Mouse (Mus musculus): ENCODE data around the gene Cecr2.
"Not testable (repeated sequence)": the region's sequence is repeated elsewhere in the genome, so short reads cannot be mapped to it uniquely, and the experiment has no call there.

Cecr2 gene

DNA sequence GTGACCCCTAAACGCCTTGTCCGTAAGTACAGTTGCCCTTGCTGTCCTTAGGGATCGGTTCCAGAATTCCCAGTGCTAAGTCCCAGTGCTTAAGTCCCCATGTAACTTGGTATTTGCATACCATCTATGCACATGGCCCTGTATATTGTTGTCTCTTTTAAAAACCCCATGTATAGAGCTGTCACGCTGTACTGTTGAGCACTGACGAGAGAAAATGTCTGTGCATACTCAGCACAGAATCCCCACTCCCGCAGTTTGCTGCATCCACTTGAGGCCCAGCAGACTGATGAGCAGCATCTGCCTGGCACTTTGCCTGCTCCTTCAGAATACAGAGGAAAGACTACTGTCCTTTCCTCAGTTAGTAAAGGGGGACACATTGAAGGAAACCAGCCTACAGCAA lies 107.6 kb downstream of the Cecr2 start:
- DNase-seq = no peak

DNA sequence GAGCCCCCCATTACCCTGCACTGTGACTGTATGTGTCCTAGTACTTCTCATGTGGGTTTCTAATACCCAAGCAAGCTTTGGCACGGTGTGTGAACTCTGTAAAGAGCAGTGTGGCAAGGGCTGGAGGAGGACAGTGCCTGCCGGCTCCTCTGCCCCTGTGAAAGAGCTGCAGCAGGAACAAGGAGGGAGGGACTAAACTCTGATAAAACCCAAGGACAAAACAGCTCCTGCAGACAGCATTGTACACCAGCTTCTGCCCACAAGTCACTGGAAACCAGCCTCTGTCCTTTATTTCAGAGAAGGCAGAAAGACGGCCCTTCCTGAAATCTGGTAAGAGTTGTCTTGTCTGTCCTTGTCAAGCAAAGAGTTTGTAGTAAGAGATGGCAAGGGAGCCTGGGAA lies 110.1 kb downstream of the Cecr2 start:
- no peak for DNase-seq

- no peak for DNase-seq
Observed at GRCm38 (mm10) chr6:120777533-120777932, 111.4 kb downstream of the Cecr2 start.

GRCm38 (mm10) chr6:120778226-120778625 lies 112.1 kb downstream of the Cecr2 start:
- no peak for DNase-seq

DNA sequence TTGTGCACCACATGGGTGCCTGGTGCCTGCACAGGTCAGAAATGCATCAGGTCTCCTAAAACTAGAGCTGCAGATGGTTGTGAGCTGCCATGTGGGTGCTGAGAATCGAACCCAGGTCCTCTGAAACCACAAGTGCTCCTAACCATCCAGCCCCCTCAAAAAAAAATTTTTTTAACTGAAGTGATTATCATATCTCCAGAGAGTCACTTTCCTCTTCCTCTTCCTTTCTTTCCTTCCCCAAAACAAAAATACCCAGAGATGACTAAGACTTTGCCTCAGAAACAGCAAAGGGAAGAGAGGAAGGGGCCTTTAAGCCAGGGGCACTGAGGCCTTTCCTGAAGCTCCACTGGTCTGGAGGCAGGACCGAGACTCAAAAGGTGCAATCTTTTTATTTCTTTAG lies 116.8 kb downstream of the Cecr2 start:
- DNase-seq = no peak

GRCm38 (mm10) chr6:120784351-120784750 lies 118.2 kb downstream of the Cecr2 start:
- DNase-seq = no peak

- DNase-seq = no peak
Observed at GRCm38 (mm10) chr6:120788068-120788607, 122.0 kb downstream of the Cecr2 start.

GRCm38 (mm10) chr6:120788904-120789303 lies 122.7 kb downstream of the Cecr2 start:
- no peak for DNase-seq

DNA sequence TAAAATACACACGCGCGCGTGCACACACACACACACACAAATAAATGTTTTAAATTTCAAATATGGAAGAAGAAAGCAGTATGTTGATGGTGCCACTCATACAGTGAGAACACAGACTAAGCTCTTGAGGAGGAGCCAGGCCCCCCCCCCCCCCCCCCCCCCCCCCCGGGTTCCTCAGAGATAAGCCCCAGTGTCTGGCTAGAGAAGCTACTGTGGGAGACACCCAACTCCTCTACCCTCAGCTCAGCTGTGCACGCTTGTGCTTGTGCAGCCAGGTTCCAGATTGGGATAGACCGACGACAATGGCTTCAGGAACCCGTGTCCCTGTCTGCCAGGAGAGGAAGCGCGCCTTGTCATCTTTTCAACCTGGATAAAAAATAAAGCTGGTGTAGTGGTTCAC lies 124.0 kb downstream of the Cecr2 start:
- DNase-seq = no peak

DNA sequence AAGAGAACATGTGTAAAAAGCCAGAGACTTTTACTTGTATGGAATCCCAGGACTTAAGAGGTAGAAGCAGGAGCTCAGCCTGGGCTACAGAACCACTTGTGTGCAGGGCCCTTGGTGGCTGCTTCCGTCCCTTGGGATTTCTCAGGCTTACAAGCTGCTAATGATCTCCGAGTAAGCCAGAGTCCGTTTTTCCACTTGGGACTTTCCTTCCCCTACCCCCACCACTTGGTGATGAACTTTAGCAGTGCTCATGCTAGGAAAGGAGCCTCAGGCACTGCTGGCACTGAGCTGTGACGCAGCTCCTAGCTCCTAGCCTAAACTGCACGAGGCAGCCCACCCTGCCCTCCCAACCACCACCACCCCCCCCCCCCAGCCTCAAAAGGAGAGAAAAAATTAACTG lies 124.5 kb downstream of the Cecr2 start:
- DNase-seq = no peak

DNA sequence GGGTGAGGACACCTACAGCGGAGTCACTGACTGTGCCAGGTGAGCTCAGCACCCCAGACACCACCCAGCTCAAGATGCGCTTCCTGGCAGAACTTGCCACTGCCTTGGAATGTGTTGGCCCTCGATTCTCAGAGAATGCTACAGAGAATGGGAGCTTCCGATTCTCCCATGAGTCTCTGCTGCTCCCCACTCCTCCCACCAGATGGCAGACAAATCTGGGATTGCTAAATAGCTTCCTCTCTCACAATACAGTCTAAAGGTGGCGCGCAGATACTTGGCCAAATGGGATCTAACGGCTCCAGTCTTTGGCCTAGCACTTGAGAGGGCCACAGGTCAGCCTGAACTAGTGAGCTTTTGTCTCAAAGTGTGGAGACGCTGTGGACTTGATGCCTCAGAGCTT lies 126.8 kb downstream of the Cecr2 start:
- no peak for DNase-seq

DNA sequence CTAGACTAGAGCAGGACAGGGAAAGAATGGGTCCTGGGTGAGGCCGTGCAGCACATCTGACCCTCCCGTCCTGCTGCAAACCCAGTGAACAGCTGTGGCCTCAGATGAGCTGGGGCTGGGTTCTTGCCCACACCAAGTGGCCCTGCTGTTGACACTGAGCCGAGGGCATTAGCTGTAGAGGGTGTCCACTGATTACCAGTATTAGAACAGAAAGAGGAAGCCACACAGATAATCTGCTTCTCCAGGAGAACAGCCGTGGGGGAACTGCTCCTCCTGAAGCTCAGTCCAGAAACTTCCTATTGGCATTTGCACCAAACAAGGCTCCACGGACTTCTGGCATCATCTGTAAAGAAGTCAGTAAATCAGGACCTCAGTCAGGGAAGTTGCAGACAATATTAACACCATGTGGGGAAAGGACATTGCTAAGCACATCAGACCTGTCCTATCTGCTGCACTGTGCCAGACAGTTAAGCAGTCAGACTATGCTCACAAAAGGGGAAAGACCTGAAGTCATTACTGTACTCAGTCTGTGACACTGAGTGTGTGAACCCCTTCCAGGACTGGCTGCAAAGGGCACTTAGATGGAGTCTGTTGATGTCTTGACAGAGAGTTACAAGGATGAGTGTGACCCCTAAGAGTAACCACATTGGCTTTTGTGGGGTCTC lies 129.4 kb downstream of the Cecr2 start:
- DNase-seq = no peak

- DNase-seq = no peak
Observed at GRCm38 (mm10) chr6:120796111-120796510, 129.9 kb downstream of the Cecr2 start.

DNA sequence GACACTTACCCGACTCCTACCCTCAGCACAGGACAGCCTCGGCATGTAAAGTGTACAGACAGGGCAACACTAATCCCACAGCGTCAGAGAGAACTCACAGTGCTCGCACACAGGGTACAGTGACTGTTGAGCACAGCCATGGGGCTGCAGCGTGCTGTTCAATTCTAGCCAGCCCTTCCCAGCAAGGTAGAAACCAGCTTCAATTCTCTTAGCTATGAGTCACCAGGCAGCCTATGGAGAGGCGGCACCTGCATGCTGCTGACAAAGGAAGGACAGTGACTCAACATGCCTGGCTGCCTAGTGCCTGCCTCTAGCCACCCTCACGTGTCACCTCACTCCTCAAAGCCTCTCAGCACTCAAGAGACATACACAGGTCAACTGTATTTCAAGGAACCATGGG lies 131.8 kb downstream of the Cecr2 start:
- DNase-seq = no peak

DNA sequence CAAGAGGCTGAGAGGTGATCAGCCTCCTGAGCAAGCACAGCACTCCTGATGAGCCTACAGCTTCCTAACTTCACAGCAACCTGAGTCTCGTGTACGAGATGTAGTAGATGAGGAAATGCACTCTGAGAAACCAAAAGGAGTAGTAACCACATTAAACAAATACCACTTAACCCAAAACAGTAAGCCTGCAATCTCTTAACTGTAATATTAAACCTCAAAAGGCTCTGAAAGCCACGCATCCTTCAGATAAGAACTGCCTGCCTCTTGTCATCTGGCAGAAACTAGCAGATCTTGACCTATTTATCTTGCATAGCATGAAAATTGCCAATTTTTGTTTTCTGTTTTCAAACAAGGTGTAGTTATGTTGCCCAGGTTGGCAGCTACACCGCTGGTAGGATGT lies 132.7 kb downstream of the Cecr2 start:
- no peak for DNase-seq

- DNase-seq = no peak
Observed at GRCm38 (mm10) chr6:120799581-120800041, 133.4 kb downstream of the Cecr2 start.

GRCm38 (mm10) chr6:120806999-120807737 lies 141.0 kb downstream of the Cecr2 start:
- DNase-seq = no peak

- no peak for DNase-seq
Observed at GRCm38 (mm10) chr6:120807738-120808081, 141.5 kb downstream of the Cecr2 start.

DNA sequence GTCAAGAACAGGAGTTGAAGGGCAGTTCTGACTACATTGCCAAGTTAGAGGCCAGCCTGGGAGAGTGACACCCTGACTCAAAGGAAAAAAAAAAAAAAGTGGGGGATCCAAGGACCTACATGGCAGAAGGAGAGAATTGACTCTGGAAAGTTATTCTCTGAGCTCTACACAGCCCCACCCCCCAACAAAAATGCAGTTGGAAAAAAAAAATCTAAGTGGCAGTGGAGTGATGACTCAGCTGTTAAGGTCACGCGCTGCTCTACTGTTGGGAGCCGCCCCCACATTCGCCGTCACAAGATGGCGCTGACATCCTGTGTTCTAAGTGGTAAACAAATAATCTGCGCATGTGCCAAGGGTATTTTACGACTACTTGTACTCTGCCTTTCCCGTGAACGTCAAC lies 145.8 kb downstream of the Cecr2 start:
- not testable (repeated sequence) for DNase-seq

GRCm38 (mm10) chr6:120819294-120819693 lies 153.1 kb downstream of the Cecr2 start:
- DNase-seq = no peak

GRCm38 (mm10) chr6:120820144-120820543 lies 154.0 kb downstream of the Cecr2 start:
- DNase-seq = no peak
